Mouse (Mus musculus) midbrain, embryonic 11.5 days (tissue): ENCODE results near the gene Prrc2a. TPM values are rescaled to one million over a fixed set of nuclear protein-coding genes. Genes with fewer than 3 reads are reported as not detected.

ENCODE experiments used
- ATAC-seq: fragments of 200-750 bp; cut with Nextera tagmentation; 2 replicates; pipeline ENCODE4 v1.8.0; 2017; ENCODE audit warnings: moderate TSS enrichment, moderate library complexity; ENCODE audit not compliant: low FRiP score
- DNase-seq: peaks from one replicate; pipeline ENCODE4 v3.0.0; 2015; ENCODE audit warnings: low spot score; ENCODE audit errors: missing footprints
- H3K27ac ChIP-seq: fragments of 300-500 bp; sonication (generic); 2 replicates; pipeline ENCODE4 v1.5.1; 2014; ENCODE audit warnings: low read depth, low read length
- H3K27me3 ChIP-seq: fragments of 300-500 bp; sonication (generic); 2 replicates; pipeline ENCODE4 v1.6.1; 2014; ENCODE audit warnings: mild to moderate bottlenecking, low read length, moderate library complexity, mixed read lengths; ENCODE audit not compliant: control insufficient read depth, insufficient read depth
- H3K36me3 ChIP-seq: fragments of 300-500 bp; sonication (generic); 2 replicates; pipeline ENCODE4 v1.6.1; 2014; ENCODE audit warnings: mild to moderate bottlenecking, low read length, moderate library complexity, mixed read lengths; ENCODE audit not compliant: control insufficient read depth, insufficient read depth
- H3K4me1 ChIP-seq: fragments of 300-500 bp; sonication (generic); 2 replicates; pipeline ENCODE4 v1.6.1; 2014; ENCODE audit warnings: low read length; ENCODE audit not compliant: control insufficient read depth, insufficient read depth
- H3K4me2 ChIP-seq: fragments of 300-500 bp; sonication (generic); 2 replicates; pipeline ENCODE4 v1.6.1; 2014; ENCODE audit warnings: mild to moderate bottlenecking, moderate library complexity
- H3K4me3 ChIP-seq: fragments of 300-500 bp; sonication (generic); 2 replicates; pipeline ENCODE4 v1.5.1; 2014; ENCODE audit warnings: low read depth, low read length
- H3K9ac ChIP-seq: fragments of 300-500 bp; sonication (generic); 2 replicates; pipeline ENCODE4 v1.6.1; 2014; ENCODE audit warnings: low read length
- H3K9me3 ChIP-seq: fragments of 300-500 bp; sonication (generic); 2 replicates; pipeline ENCODE4 v1.6.1; 2016; ENCODE audit warnings: low read length; ENCODE audit not compliant: control insufficient read depth
- WGBS: fragments of 180-500 bp; shearing (Covaris S2); extraction: QIAGEN DNeasy Blood & Tissue Kit; methylation state at CpG from one replicate; pipeline ENCODE4 v1.1.7; 2014; 5-methylcytosine and 5-hydroxymethylcytosine counted together
- polyA plus RNA-seq: library from polyadenylated mRNA; unstranded; fragments of >200 nt; fragmentation: Nextera tagmentation; extraction: Ambion mirVana; gene quantifications from 2 replicates; pipeline ENCODE4 v1.2.1, GENCODE M21; 2014

Prrc2a gene
- polyA plus RNA-seq, 1 experiment from 2014 or later, result 153 TPM

DNA sequence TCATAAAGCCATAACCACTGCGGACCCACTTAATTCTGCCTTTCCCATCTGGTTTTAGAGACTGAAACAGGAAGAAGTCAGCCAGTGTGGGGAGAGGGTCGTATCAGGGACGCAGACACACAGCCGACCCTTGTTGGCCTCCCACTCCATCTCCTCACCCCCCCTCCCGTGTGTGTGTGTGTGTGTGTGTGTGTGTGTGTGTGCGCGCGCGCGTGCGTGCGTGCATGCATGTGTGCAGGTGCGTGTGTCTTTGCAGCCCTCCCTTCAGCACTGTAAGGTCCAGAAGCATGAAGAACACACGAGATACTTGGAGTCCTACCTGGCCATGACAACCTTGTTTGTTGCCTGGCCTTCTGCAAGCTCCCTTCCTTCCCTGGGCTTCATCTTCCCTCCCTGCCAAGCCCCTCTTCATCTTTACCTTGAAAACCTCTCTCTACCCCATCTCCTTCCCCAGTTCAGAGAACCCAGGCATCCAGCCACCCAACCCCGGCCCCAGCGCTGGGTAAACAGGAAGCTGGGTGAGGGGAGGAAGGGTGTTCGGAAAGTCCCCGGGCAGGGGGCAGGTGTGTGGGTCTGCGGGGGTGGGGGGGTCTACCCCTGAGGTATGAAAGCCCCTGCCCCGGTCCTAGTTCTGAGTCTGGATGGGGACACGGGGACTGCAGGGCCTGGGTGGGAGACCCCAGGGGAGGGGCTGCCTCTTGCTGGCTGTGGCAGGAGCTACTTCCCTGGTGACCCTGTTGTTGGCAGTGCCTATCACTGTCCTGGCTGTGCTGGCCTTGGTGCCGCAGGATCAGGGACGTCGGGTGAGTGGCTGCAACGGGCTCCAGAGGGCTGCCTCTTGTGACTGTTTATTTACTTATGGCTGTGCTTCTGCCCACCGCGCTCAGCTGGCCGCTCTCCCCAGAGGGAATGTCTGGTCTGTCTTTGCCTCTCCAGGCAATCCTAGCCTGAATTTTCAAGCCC is 29.5 kb upstream of the Prrc2a start, which contains the start of gene Ltb:
Gene Ltb (plus strand): TSS at position 559 of the 963 bp plus-strand sequence.
- Histone ChIP-seq H3K4me1 (peaks cover 4% of the 10 kb centered on the region; the same call in 1 of the 2 replicates), H3K4me2 (peak within 1 kb of the TSS; percentile 40; the same call in 1 of the 2 replicates), H3K4me3 (no peak within 1 kb of the TSS), H3K9me3 (no peaks in the 10 kb centered on the region), H3K9ac (no peak within 1 kb of the TSS), H3K27ac (no peak within 1 kb of the TSS), H3K36me3 (no peaks in the 10 kb centered on the region), H3K27me3 (peaks cover 26% of the 10 kb centered on the region)
- DNase-seq, result no peak
- WGBS, result 63% methylated on average over 28 of the region's 28 CpGs
- no peak for ATAC-seq

DNA sequence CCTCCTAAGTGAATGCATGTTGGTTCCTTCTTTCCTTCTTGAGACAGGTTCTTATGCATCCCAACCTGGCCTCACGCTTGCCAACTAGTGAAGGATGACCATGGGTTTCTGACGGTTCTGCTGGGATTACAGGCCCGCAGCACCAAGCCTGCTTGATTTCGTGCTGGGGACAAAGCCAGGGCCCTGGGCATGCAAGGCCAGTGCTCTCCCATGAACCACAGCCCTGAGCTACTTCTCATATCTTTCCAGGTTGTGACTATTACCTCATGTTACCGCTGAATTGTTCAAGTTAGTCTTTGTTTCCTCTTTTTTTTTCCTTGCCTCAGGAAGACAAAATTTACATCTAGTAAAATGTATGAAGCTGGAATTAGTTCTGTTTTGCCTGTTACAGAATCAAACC is 28.2 kb upstream of the Prrc2a start:
- Histone ChIP-seq H3K9me3 (no peaks in the 10 kb centered on the region), H3K4me2 (no peak overlapping the region), H3K4me1 (peaks cover 4% of the 10 kb centered on the region; the same call in 1 of the 2 replicates), H3K4me3 (no peak overlapping the region), H3K36me3 (no peaks in the 10 kb centered on the region), H3K27me3 (peaks cover 26% of the 10 kb centered on the region), H3K9ac (no peak overlapping the region), H3K27ac (no peak overlapping the region)
- ATAC-seq, result no peak
- 85% methylated on average over 5 of the region's 5 CpGs for WGBS
- DNase-seq, result no peak

DNA sequence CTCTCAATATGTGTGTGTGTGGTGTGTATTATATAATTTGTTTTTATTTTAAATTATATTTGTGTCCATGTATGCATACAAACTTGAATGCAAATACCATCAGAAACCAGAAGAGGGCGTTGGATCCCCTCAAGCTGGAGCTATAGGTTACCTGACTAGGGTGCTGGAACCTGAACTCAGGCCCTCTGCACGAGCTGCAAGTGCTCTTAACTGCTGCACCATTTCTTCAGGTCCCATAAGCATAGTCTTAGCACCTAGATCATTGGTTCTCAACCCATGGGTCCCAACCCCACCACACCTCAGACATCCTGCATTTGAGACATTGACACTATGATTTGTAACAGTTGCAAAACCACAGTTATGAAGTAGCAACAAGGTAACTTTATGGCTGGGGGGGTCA is 27.0 kb upstream of the Prrc2a start:
- peaks cover 4% of the 10 kb centered on the region for H3K4me1 ChIP-seq
- peaks cover 26% of the 10 kb centered on the region for H3K27me3 ChIP-seq
- H3K27ac ChIP-seq, result no peak overlapping the region
- H3K9ac ChIP-seq, result no peak overlapping the region
- DNase-seq (no peak), ATAC-seq (no peak)
- H3K9me3 ChIP-seq, result no peaks in the 10 kb centered on the region
- H3K4me2 ChIP-seq, result no peak overlapping the region
- WGBS, result 63% methylated on average over 2 of the region's 2 CpGs
- no peak overlapping the region for H3K4me3 ChIP-seq
- no peaks in the 10 kb centered on the region for H3K36me3 ChIP-seq

DNA sequence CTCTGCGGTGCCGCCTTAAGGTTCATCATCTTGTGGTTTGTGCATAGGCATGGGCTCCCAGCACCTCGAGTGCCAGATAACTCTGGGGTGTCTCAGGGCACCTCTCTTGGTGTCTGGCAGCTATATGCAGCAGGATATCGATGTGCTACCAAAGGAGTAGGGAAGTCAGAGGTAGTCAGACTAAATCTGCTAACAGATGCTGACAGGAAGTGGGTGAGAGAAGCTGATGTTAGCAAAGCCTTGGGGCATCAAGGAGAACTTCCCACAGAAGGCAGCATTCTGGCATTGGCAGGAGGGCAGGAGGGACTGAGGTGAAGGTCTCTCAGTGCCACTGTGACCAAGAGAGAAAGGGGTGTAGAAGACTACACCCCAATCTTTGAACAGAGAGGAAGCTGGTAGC is 25.4 kb upstream of the Prrc2a start:
- Histone ChIP-seq H3K36me3 (no peaks in the 10 kb centered on the region), H3K9me3 (no peaks in the 10 kb centered on the region), H3K4me1 (peaks cover 6% of the 10 kb centered on the region; the same call in 1 of the 2 replicates), H3K4me3 (no peak overlapping the region), H3K9ac (no peak overlapping the region), H3K4me2 (no peak overlapping the region), H3K27me3 (peaks cover 10% of the 10 kb centered on the region), H3K27ac (no peak overlapping the region)
- 73% methylated on average over 4 of the region's 4 CpGs for WGBS
- no peak for ATAC-seq
- no peak for DNase-seq

DNA sequence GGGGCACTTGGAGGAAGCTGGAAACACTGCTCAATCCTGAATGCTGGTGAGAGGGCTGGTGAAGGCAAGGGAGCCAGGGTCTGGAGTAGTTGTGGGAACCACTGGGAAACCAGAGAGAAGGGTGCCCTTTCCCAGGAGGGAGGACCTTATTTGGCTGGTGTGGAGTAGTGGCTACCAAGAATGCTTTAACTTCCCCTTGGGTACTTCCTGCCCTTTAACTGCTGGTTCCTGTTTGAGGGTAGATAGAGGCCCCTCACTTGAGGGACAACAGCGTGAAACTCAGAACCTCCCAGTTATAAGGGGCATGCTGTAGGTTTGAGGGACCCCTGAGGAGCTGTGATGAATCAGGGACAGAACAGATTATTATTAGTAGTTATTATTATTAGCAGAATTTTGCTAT is 24.5 kb upstream of the Prrc2a start:
- Histone ChIP-seq H3K36me3 (no peaks in the 10 kb centered on the region), H3K4me1 (peaks cover 6% of the 10 kb centered on the region; the same call in 1 of the 2 replicates), H3K9me3 (no peaks in the 10 kb centered on the region), H3K4me2 (no peak overlapping the region), H3K27ac (no peak overlapping the region), H3K9ac (no peak overlapping the region), H3K4me3 (no peak overlapping the region), H3K27me3 (peaks cover 1% of the 10 kb centered on the region; the same call in 1 of the 2 replicates)
- no peak for ATAC-seq
- WGBS, result 82% methylated on average over 1 of the region's 1 CpGs
- DNase-seq, result no peak

DNA sequence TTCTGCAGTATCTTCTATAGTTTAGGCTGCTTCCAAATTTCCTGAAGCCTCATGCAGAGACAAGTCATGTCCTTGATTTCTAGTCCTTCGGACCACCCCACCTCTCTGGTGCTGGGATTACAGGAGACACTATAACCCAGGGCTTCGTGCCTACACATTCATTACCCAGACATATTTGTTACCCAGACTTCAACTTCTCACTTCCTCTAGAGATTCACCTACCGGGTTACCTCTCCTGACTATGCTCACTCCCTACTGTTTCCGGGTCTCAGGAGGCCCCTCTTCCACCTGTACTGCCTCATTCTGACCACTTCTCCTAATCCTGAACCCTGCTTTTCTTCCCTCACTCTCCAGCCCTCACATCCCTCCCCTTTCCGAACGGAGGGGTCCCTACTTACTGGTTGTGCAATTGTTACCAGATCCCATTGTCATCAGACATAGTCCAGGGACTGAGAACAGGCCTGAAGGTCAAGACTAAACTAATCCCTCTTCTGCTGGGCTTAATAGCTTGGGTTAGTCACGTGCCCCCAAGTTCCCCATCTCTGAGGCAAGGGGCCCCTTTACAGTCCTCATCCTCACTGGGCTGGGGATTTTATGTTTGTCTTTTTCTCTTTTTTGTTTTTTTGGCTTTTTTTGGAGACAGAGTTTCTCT is 23.4 kb upstream of the Prrc2a start, which contains the start of gene Lst1:
Gene Lst1 (minus strand): TSS at position 481 of the 652 bp plus-strand sequence.
- DNase-seq, result no peak
- H3K27me3 ChIP-seq, result no peaks in the 10 kb centered on the region
- no peaks in the 10 kb centered on the region for H3K36me3 ChIP-seq
- no peak within 1 kb of the TSS for H3K9ac ChIP-seq
- no peak within 1 kb of the TSS for H3K4me2 ChIP-seq
- ATAC-seq, result no peak
- no peaks in the 10 kb centered on the region for H3K9me3 ChIP-seq
- no peak within 1 kb of the TSS for H3K4me3 ChIP-seq
- no peak within 1 kb of the TSS for H3K27ac ChIP-seq
- WGBS, result 68% methylated on average over 7 of the region's 7 CpGs
- H3K4me1 ChIP-seq, result peaks cover 6% of the 10 kb centered on the region; the same call in 1 of the 2 replicates

DNA sequence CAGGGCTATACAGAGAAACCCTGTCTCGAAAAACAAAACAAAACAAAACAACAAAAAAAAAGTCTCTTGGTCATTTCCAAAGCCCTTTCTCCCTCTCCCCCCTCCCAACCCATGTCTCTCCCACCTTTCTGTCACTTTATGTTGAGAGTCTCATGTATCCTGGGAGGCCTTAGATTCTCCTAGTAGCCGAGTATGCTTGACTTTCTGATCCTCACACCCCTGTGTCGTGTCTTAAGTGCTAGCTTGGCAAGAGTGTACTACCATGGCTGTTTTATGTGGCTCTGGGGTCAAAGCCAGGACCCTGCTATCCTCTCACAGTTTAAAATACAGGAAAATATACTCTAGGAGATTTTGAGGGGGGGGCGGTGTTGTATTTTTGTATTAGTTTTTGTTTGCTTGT is 22.6 kb upstream of the Prrc2a start:
- Histone ChIP-seq H3K4me2 (no peak overlapping the region), H3K9ac (no peak overlapping the region), H3K27ac (no peak overlapping the region), H3K4me3 (no peak overlapping the region), H3K36me3 (no peaks in the 10 kb centered on the region), H3K9me3 (no peaks in the 10 kb centered on the region), H3K27me3 (no peaks in the 10 kb centered on the region), H3K4me1 (peaks cover 6% of the 10 kb centered on the region; the same call in 1 of the 2 replicates)
- ATAC-seq (no peak), DNase-seq (no peak)
- WGBS, result 88% methylated on average over 4 of the region's 4 CpGs

DNA sequence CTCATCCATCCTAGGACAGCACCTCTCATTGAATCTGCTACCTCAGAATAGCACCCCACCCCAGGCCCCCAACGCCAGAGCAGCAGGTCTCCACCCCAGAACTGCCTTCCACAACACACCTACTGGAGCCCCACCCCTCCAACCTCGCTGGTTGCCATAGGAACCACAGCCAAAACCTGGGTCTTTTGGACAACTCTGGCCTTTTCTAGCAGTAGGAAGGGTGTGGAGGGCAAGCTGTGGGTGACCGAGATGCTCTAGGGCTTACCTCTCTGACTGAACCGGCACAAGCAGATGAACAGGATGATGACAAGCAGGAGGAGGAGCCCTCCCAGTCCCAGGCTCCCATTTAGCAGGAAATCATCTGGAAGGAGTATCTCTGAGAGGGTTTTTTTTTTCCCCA is 22.0 kb upstream of the Prrc2a start:
- H3K4me1 ChIP-seq, result peaks cover 6% of the 10 kb centered on the region; the same call in 1 of the 2 replicates
- DNase-seq, result peak; percentile 90
- no peak overlapping the region for H3K4me3 ChIP-seq
- ATAC-seq, result peak; percentile 19; the same call in 1 of the 2 replicates
- H3K9me3 ChIP-seq, result no peaks in the 10 kb centered on the region
- peak overlapping the region; percentile 45; the same call in 1 of the 2 replicates for H3K4me2 ChIP-seq
- H3K36me3 ChIP-seq, result no peaks in the 10 kb centered on the region
- WGBS, result 0% methylated on average over 4 of the region's 4 CpGs
- no peaks in the 10 kb centered on the region for H3K27me3 ChIP-seq
- H3K27ac ChIP-seq, result no peak overlapping the region
- no peak overlapping the region for H3K9ac ChIP-seq
